Mouse (Mus musculus): Measurements from ENCODE around the gene H2-Ke6. TPM values are rescaled to one million over a fixed set of nuclear protein-coding genes. Genes with fewer than 3 reads are reported as not detected.
"Not testable (repeated sequence)": the region's sequence is repeated elsewhere in the genome, so short reads cannot be mapped to it uniquely, and the experiment has no call there.

Gene H2-Ke6
- total and polyA plus RNA-seq, 2 experiments from 2014 or later = 54.6 to 58.0 TPM

GRCm38 (mm10) chr17:34013436-34013835, 14.4 kb downstream of the H2-Ke6 start:
- WGBS = 95% methylated on average over 8 of the region's 8 CpGs
- Histone ChIP-seq H3K9me3 (ENCODE audit: low read length) (no peaks in the 10 kb centered on the region), H3K4me1 (ENCODE audit: insufficient read depth) (no peaks in the 10 kb centered on the region), H3K4me3 (ENCODE audit: low read depth, low read length) (no peak overlapping the region), H3K9ac (no peak overlapping the region), H3K36me3 (ENCODE audit: insufficient read depth) (no peaks in the 10 kb centered on the region), H3K4me2 (ENCODE audit: low read depth) (no peak overlapping the region), H3K27me3 (ENCODE audit: insufficient read depth, low read length) (no peaks in the 10 kb centered on the region), H3K27ac (ENCODE audit: low read depth, low read length) (no peak overlapping the region)
- DNase-seq = no peak
- TF ChIP-seq CTCF (IDR thresholded peaks at IDR 0.05; ENCODE audit: low read depth) = no peak
- no peak for ATAC-seq

- no peak overlapping the region for H3K4me3 ChIP-seq (ENCODE audit: low read depth, low read length)
- no peaks in the 10 kb centered on the region for H3K27me3 ChIP-seq (ENCODE audit: insufficient read depth, low read length)
- H3K4me1 ChIP-seq (ENCODE audit: insufficient read depth) = no peaks in the 10 kb centered on the region
- no peak overlapping the region for H3K27ac ChIP-seq (ENCODE audit: low read depth, low read length)
- H3K9me3 ChIP-seq (ENCODE audit: low read length) = no peaks in the 10 kb centered on the region
- no peak for DNase-seq
- no peak for ATAC-seq
- no peaks in the 10 kb centered on the region for H3K36me3 ChIP-seq (ENCODE audit: insufficient read depth)
- no peak overlapping the region for H3K4me2 ChIP-seq (ENCODE audit: low read depth)
- no peak for TF ChIP-seq CTCF (IDR thresholded peaks at IDR 0.05; ENCODE audit: low read depth)
- H3K9ac ChIP-seq = no peak overlapping the region
- 78% methylated on average over 5 of the region's 5 CpGs for WGBS
Measured at GRCm38 (mm10) chr17:34010156-34010555, 17.7 kb downstream of the H2-Ke6 start.

- no peak overlapping the region for H3K27ac ChIP-seq (ENCODE audit: low read depth, low read length)
- ATAC-seq (no peak), DNase-seq (no peak)
- no peaks in the 10 kb centered on the region for H3K4me1 ChIP-seq (ENCODE audit: insufficient read depth)
- H3K27me3 ChIP-seq (ENCODE audit: insufficient read depth, low read length) = no peaks in the 10 kb centered on the region
- no peak overlapping the region for H3K4me3 ChIP-seq (ENCODE audit: low read depth, low read length)
- no peaks in the 10 kb centered on the region for H3K36me3 ChIP-seq (ENCODE audit: insufficient read depth)
- 63% methylated on average over 2 of the region's 2 CpGs for WGBS
- no peak overlapping the region for H3K9ac ChIP-seq
- no peak overlapping the region for H3K4me2 ChIP-seq (ENCODE audit: low read depth)
- H3K9me3 ChIP-seq (ENCODE audit: low read length) = no peaks in the 10 kb centered on the region
- TF ChIP-seq CTCF (IDR thresholded peaks at IDR 0.05; ENCODE audit: low read depth) = no peak
Measured at GRCm38 (mm10) chr17:34006570-34006969, 21.3 kb downstream of the H2-Ke6 start.

GRCm38 (mm10) chr17:34003426-34003825, 24.4 kb downstream of the H2-Ke6 start:
- Histone ChIP-seq H3K27me3 (ENCODE audit: insufficient read depth, low read length) (no peaks in the 10 kb centered on the region), H3K4me3 (ENCODE audit: low read depth, low read length) (no peak overlapping the region), H3K36me3 (ENCODE audit: insufficient read depth) (no peaks in the 10 kb centered on the region), H3K9ac (no peak overlapping the region), H3K4me1 (ENCODE audit: insufficient read depth) (no peaks in the 10 kb centered on the region), H3K4me2 (ENCODE audit: low read depth) (no peak overlapping the region), H3K27ac (ENCODE audit: low read depth, low read length) (no peak overlapping the region), H3K9me3 (ENCODE audit: low read length) (no peaks in the 10 kb centered on the region)
- TF ChIP-seq CTCF (IDR thresholded peaks at IDR 0.05; ENCODE audit: low read depth) = peak; percentile 86
- ATAC-seq (no peak), DNase-seq (peak; percentile 67)
- WGBS = 9% methylated on average over 5 of the region's 5 CpGs

GRCm38 (mm10) chr17:34000796-34001195, 27.1 kb downstream of the H2-Ke6 start:
- H3K4me2 ChIP-seq (ENCODE audit: low read depth); H3K36me3 ChIP-seq (ENCODE audit: insufficient read depth); DNase-seq; H3K27me3 ChIP-seq (ENCODE audit: insufficient read depth, low read length); ATAC-seq; H3K9ac ChIP-seq; H3K4me3 ChIP-seq (ENCODE audit: low read depth, low read length); H3K27ac ChIP-seq (ENCODE audit: low read depth, low read length); H3K4me1 ChIP-seq (ENCODE audit: insufficient read depth); H3K9me3 ChIP-seq (ENCODE audit: low read length): not testable (repeated sequence)
- WGBS = 68% methylated on average over 2 of the region's 2 CpGs

- Histone ChIP-seq H3K4me3 (ENCODE audit: low read depth, low read length) (peak within 1 kb of the TSS; percentile 43), H3K36me3 (ENCODE audit: insufficient read depth) (no peaks in the 10 kb centered on the region), H3K4me1 (ENCODE audit: insufficient read depth) (no peaks in the 10 kb centered on the region), H3K27ac (ENCODE audit: low read depth, low read length) (no peak within 1 kb of the TSS), H3K9ac (peak within 1 kb of the TSS; percentile 42), H3K9me3 (ENCODE audit: low read length) (no peaks in the 10 kb centered on the region), H3K27me3 (ENCODE audit: insufficient read depth, low read length) (no peaks in the 10 kb centered on the region), H3K4me2 (ENCODE audit: low read depth) (peak within 1 kb of the TSS; percentile 90)
- 2% methylated on average over 26 of the region's 30 CpGs for WGBS
- DNase-seq (peak; percentile 44), ATAC-seq (peak; percentile 83)
- TF ChIP-seq CTCF (IDR thresholded peaks at IDR 0.05; ENCODE audit: low read depth) = no peak
Measured at GRCm38 (mm10) chr17:34000150-34000537, 27.7 kb downstream of the H2-Ke6 start, which contains the start of gene H2-K1. Gene H2-K1, minus strand, starts transcription at chr17:34000347.

GRCm38 (mm10) chr17:33999341-34000149, 28.3 kb downstream of the H2-Ke6 start:
- peak overlapping the region; percentile 43 for H3K4me3 ChIP-seq (ENCODE audit: low read depth, low read length)
- ATAC-seq (peak; percentile 60), DNase-seq (peak; percentile 20)
- peak overlapping the region; percentile 42 for H3K9ac ChIP-seq
- no peak overlapping the region for H3K27ac ChIP-seq (ENCODE audit: low read depth, low read length)
- H3K36me3 ChIP-seq (ENCODE audit: insufficient read depth) = no peaks in the 10 kb centered on the region
- WGBS = 2% methylated on average over 87 of the region's 87 CpGs
- TF ChIP-seq CTCF (IDR thresholded peaks at IDR 0.05; ENCODE audit: low read depth) = no peak
- no peaks in the 10 kb centered on the region for H3K4me1 ChIP-seq (ENCODE audit: insufficient read depth)
- H3K4me2 ChIP-seq (ENCODE audit: low read depth) = peak overlapping the region; percentile 90
- H3K27me3 ChIP-seq (ENCODE audit: insufficient read depth, low read length) = no peaks in the 10 kb centered on the region
- no peaks in the 10 kb centered on the region for H3K9me3 ChIP-seq (ENCODE audit: low read length)

- not testable (repeated sequence) for H3K27ac ChIP-seq (ENCODE audit: low read depth, low read length)
- WGBS = 66% methylated on average over 5 of the region's 5 CpGs
Measured at GRCm38 (mm10) chr17:33998697-33999096, 29.2 kb downstream of the H2-Ke6 start.

GRCm38 (mm10) chr17:33997025-33997424, 30.8 kb downstream of the H2-Ke6 start:
- DNase-seq; H3K4me2 ChIP-seq (ENCODE audit: low read depth); H3K9ac ChIP-seq; H3K9me3 ChIP-seq (ENCODE audit: low read length); H3K4me3 ChIP-seq (ENCODE audit: low read depth, low read length); H3K27me3 ChIP-seq (ENCODE audit: insufficient read depth, low read length); H3K36me3 ChIP-seq (ENCODE audit: insufficient read depth); H3K4me1 ChIP-seq (ENCODE audit: insufficient read depth); ATAC-seq; H3K27ac ChIP-seq (ENCODE audit: low read depth, low read length): not testable (repeated sequence)
- WGBS = 89% methylated on average over 2 of the region's 2 CpGs

More at GRCm38 (mm10) chr17:33998697-33999096, 29.2 kb downstream of the H2-Ke6 start:
- not testable (repeated sequence) for H3K27me3 ChIP-seq (ENCODE audit: insufficient read depth, low read length); H3K4me2 ChIP-seq (ENCODE audit: low read depth); H3K4me1 ChIP-seq (ENCODE audit: insufficient read depth); DNase-seq; ATAC-seq; H3K9me3 ChIP-seq (ENCODE audit: low read length); H3K4me3 ChIP-seq (ENCODE audit: low read depth, low read length); H3K36me3 ChIP-seq (ENCODE audit: insufficient read depth); H3K9ac ChIP-seq

All from forebrain, postnatal 0 days (tissue).